Mouse (Mus musculus): ENCODE results near the gene Ttll10.

Ttll10 gene

GRCm38 (mm10) chr4:156059261-156059660, at the start of gene Ttll10:
Gene Ttll10, minus strand, starts transcription at chr4:156059414.
- DNase-seq: no peak

- DNase-seq: no peak
These were observed 44.1 kb upstream of the Ttll10 start for GRCm38 (mm10) chr4:156103342-156103741.

GRCm38 (mm10) chr4:156101481-156101903, 42.3 kb upstream of the Ttll10 start:
- DNase-seq: peak; percentile 25

GRCm38 (mm10) chr4:156100501-156100900, 41.3 kb upstream of the Ttll10 start:
- DNase-seq: no peak

GRCm38 (mm10) chr4:156099427-156099826, 40.2 kb upstream of the Ttll10 start:
- no peak for DNase-seq

GRCm38 (mm10) chr4:156097770-156098366, 38.7 kb upstream of the Ttll10 start:
- DNase-seq: no peak

- no peak for DNase-seq
These were observed 37.0 kb upstream of the Ttll10 start for GRCm38 (mm10) chr4:156096191-156096590.

- no peak for DNase-seq
These were observed 34.5 kb upstream of the Ttll10 start for GRCm38 (mm10) chr4:156093758-156094157.

- DNase-seq: no peak
These were observed 33.6 kb upstream of the Ttll10 start for GRCm38 (mm10) chr4:156092765-156093164.

GRCm38 (mm10) chr4:156091236-156091635, 32.0 kb upstream of the Ttll10 start:
- DNase-seq: no peak

- DNase-seq: no peak
These were observed 28.3 kb upstream of the Ttll10 start for GRCm38 (mm10) chr4:156087398-156088087.

- DNase-seq: no peak
These were observed 26.0 kb upstream of the Ttll10 start for GRCm38 (mm10) chr4:156085256-156085655.

- DNase-seq: no peak
These were observed 25.1 kb upstream of the Ttll10 start for GRCm38 (mm10) chr4:156084096-156084879.

GRCm38 (mm10) chr4:156083348-156083747, 24.1 kb upstream of the Ttll10 start:
- DNase-seq: no peak

GRCm38 (mm10) chr4:156082621-156083234, 23.5 kb upstream of the Ttll10 start:
- DNase-seq: no peak

GRCm38 (mm10) chr4:156077499-156078301, 18.5 kb upstream of the Ttll10 start:
- DNase-seq: peak; percentile 89

GRCm38 (mm10) chr4:156076911-156077382, 17.7 kb upstream of the Ttll10 start:
- DNase-seq: peak; percentile 56

- DNase-seq: peak; percentile 58
These were observed 11.5 kb upstream of the Ttll10 start for GRCm38 (mm10) chr4:156070716-156071115.

- DNase-seq: peak; percentile 87
These were observed 11.1 kb upstream of the Ttll10 start for GRCm38 (mm10) chr4:156070276-156070675.

- DNase-seq: peak; percentile 44
These were observed 10.5 kb upstream of the Ttll10 start for GRCm38 (mm10) chr4:156069701-156070100.

- DNase-seq: peak; percentile 41
These were observed 8.2 kb upstream of the Ttll10 start for GRCm38 (mm10) chr4:156067256-156067949.

Data from thymus, postnatal 14 days (tissue).